Mouse (Mus musculus) naive thymus-derived CD4-positive, alpha-beta T cell, adult 2 months (primary cell): Measurements from ENCODE around the gene Abcg8.
A peak's percentile ranks its signal among the peaks of the same experiment; 100 is the strongest.

Experiments
- DNase-seq: peaks from one replicate; pipeline ENCODE4 v3.0.0-alpha.2; 2011; ENCODE audit warnings: low read depth

The Abcg8 gene

GRCm38 (mm10) chr17:84658951-84659350 is 17.2 kb upstream of the Abcg8 start:
- DNase-seq: no peak

GRCm38 (mm10) chr17:84665053-84665452 is 11.0 kb upstream of the Abcg8 start:
- DNase-seq: no peak

GRCm38 (mm10) chr17:84665691-84666090 is 10.4 kb upstream of the Abcg8 start:
- DNase-seq: no peak

GRCm38 (mm10) chr17:84667848-84668247 is 8.3 kb upstream of the Abcg8 start:
- no peak for DNase-seq

- DNase-seq: no peak
Measured at GRCm38 (mm10) chr17:84672376-84673369, 3.4 kb upstream of the Abcg8 start.

GRCm38 (mm10) chr17:84674048-84674447 is 2.1 kb upstream of the Abcg8 start:
- DNase-seq: no peak

- no peak for DNase-seq
Measured at GRCm38 (mm10) chr17:84675204-84675603, 898 bp upstream of the Abcg8 start.

GRCm38 (mm10) chr17:84677595-84677994 is 1.5 kb downstream of the Abcg8 start:
- DNase-seq: no peak

GRCm38 (mm10) chr17:84681670-84682069 is 5.6 kb downstream of the Abcg8 start:
- no peak for DNase-seq

- DNase-seq: no peak
Measured at GRCm38 (mm10) chr17:84682734-84683717, 6.9 kb downstream of the Abcg8 start, which contains the start of gene Abcg5. Abcg5 (minus strand) TSS chr17:84683011.

GRCm38 (mm10) chr17:84684284-84684683 is 8.2 kb downstream of the Abcg8 start:
- no peak for DNase-seq

- no peak for DNase-seq
Measured at GRCm38 (mm10) chr17:84685286-84685685, 9.2 kb downstream of the Abcg8 start.

GRCm38 (mm10) chr17:84687994-84688393 is 11.9 kb downstream of the Abcg8 start:
- DNase-seq: no peak

GRCm38 (mm10) chr17:84688834-84689233 is 12.7 kb downstream of the Abcg8 start:
- no peak for DNase-seq

- no peak for DNase-seq
Measured at GRCm38 (mm10) chr17:84689316-84689715, 13.2 kb downstream of the Abcg8 start.

- no peak for DNase-seq
Measured at GRCm38 (mm10) chr17:84690111-84690510, 14.0 kb downstream of the Abcg8 start.

- no peak for DNase-seq
Measured at GRCm38 (mm10) chr17:84693741-84694140, 17.6 kb downstream of the Abcg8 start.

- no peak for DNase-seq
Measured at GRCm38 (mm10) chr17:84696537-84696936, 20.4 kb downstream of the Abcg8 start.

GRCm38 (mm10) chr17:84698727-84699126 is 22.6 kb downstream of the Abcg8 start:
- DNase-seq: peak; percentile 53

GRCm38 (mm10) chr17:84707407-84707806 is 31.3 kb downstream of the Abcg8 start:
- peak; percentile 26 for DNase-seq

- no peak for DNase-seq
Measured at GRCm38 (mm10) chr17:84708818-84709217, 32.7 kb downstream of the Abcg8 start.

- DNase-seq: no peak
Measured at GRCm38 (mm10) chr17:84709403-84709851, 33.3 kb downstream of the Abcg8 start.
